Mouse (Mus musculus): Measurements from ENCODE around the gene Gm10320. TPM values are rescaled to one million over a fixed set of nuclear protein-coding genes. Genes with fewer than 3 reads are reported as not detected.

Gm10320 gene
- not detected in 2 replicates for total RNA-seq (2017)

DNA sequence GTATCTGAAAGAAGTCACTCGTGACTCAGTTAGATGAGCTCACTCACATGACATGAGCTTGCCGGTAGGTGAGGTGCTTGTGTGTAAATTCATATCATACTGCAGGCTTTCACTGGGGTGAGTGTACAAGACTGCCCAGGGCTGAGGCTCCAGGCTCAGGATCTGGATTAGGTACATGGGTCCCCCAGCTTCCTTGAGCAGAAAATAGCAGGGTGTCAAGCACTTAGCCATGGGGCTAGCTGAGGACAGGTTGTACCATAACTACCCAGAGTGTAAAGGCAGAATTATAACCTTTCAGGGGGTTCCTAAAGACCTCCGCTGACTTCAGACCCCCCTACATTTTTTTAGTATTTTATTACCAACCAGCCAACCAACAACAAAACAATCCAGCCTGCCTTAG lies at the start of gene Gm10320:
Gene Gm10320, minus strand, starts transcription at position 93 of the 400 bp plus-strand sequence.
- ATAC-seq (ENCODE audit: extremely low read depth, insufficient number of reproducible peaks, low FRiP score, poor library complexity, severe bottlenecking): no peak

- ATAC-seq (ENCODE audit: extremely low read depth, insufficient number of reproducible peaks, low FRiP score, poor library complexity, severe bottlenecking): no peak
Measured at GRCm38 (mm10) chr13:98541601-98542000, 49.8 kb upstream of the Gm10320 start.

DNA sequence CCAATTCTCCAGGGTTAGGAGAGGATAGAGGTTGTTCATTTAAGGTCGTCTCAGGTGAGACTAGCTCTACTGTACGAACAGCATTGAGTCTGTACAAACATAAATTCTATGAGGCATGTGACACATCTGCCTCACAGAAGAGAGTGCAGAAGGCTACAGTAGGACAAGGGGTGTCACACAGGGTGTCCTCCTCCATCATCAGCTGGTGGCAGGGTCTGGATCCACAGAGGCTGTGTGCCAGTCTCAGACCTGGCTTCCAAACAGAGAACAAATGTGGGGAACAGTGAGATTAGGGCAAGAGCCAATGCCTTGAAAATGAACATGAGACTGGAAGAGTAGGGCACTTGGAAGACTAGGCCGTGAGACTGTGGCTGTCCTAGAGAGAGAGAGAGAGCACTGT lies 48.4 kb upstream of the Gm10320 start:
- ATAC-seq (ENCODE audit: extremely low read depth, insufficient number of reproducible peaks, low FRiP score, poor library complexity, severe bottlenecking): no peak

DNA sequence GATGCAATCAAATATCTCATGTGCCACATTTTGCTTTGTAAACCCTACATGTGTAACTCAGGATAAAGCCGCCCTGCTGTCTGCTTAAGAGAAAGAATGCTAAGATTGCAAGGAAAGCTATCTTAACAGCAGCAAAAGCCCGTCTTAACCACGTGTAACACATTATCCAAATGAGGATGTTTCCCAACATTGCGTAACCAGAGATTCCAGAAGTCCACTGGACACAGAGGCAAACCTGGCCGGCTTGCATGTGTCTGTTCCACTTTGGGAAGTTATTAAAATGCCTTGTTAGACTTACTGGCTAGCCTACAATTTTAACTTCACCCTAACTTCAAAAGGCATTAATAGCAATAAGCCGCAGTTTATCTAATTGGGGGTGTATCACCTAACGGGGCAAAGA lies 47.5 kb upstream of the Gm10320 start:
- no peak for ATAC-seq (ENCODE audit: extremely low read depth, insufficient number of reproducible peaks, low FRiP score, poor library complexity, severe bottlenecking)

GRCm38 (mm10) chr13:98538587-98538986 lies 46.8 kb upstream of the Gm10320 start:
- ATAC-seq (ENCODE audit: extremely low read depth, insufficient number of reproducible peaks, low FRiP score, poor library complexity, severe bottlenecking): no peak

DNA sequence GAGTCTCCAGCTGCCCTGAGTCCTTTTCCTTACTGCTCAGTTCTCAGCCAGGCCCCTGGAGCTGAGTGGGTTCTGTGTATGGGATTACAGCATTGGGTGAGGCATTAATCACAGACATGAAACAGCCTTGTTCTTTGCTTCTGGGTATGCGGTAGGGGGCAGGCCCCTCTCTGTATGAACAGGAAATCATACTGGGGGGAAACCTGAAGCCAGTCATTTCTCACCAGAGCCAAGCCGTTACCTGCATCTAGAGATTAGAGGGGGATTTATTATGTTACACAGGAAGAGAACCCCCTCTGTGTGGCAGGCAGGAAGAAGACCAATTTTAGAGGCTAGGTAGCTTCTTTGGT lies 43.1 kb upstream of the Gm10320 start:
- no peak for ATAC-seq (ENCODE audit: extremely low read depth, insufficient number of reproducible peaks, low FRiP score, poor library complexity, severe bottlenecking)

GRCm38 (mm10) chr13:98534190-98534912 lies 42.5 kb upstream of the Gm10320 start:
- ATAC-seq (ENCODE audit: extremely low read depth, insufficient number of reproducible peaks, low FRiP score, poor library complexity, severe bottlenecking): no peak

- no peak for ATAC-seq (ENCODE audit: extremely low read depth, insufficient number of reproducible peaks, low FRiP score, poor library complexity, severe bottlenecking)
Measured at GRCm38 (mm10) chr13:98533415-98533814, 41.6 kb upstream of the Gm10320 start.

DNA sequence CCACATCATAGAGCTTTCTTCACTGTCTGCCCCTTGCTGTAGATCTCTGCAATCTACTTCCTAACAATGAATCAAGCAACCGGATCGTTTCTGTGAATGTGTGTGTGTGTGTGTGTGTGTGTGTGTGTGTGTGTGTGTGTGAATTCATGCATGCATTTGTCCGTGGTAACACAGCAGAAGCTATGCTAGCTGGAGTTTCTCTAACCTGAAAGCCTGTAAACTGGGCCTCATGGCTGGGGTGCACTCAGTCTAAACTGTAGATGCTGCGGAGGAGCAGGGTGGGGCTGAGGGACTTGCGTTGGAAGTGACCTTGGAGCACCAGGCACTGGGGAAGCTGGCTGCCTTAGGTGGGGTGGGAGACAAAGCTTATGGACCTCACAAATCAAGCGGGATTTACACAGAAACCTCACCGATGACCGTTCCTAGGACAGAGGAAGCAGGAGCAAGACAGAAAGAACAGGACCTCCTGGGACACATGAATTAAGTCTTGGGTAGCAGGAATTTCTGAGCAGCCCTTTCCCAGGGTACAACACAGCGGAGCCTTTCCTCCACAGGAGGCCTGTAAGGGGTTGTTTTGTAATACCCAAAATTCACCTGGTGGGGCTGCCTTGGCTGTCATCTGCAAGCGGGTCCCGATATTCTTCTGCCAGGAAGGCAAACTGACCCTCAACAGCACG lies 41.0 kb upstream of the Gm10320 start:
- no peak for ATAC-seq (ENCODE audit: extremely low read depth, insufficient number of reproducible peaks, low FRiP score, poor library complexity, severe bottlenecking)

DNA sequence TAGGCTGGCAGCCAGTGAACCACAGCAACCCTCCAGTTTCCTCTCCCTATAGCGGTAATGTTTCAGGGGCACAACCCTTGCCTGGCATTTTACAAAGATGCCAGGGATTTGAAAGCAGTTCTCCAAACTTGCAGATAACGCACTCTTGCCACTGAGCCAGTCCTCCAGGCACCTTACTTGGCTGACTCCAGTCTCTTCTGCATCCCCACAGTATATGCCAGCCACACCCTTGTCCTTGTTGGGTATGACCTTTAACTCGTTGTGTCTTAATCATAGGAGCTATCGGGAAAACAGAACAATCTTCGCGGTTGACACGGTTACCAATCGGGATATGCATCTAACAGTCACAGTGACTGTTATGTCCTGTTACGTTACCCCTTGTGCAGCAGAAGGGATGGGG lies 40.2 kb upstream of the Gm10320 start:
- no peak for ATAC-seq (ENCODE audit: extremely low read depth, insufficient number of reproducible peaks, low FRiP score, poor library complexity, severe bottlenecking)

DNA sequence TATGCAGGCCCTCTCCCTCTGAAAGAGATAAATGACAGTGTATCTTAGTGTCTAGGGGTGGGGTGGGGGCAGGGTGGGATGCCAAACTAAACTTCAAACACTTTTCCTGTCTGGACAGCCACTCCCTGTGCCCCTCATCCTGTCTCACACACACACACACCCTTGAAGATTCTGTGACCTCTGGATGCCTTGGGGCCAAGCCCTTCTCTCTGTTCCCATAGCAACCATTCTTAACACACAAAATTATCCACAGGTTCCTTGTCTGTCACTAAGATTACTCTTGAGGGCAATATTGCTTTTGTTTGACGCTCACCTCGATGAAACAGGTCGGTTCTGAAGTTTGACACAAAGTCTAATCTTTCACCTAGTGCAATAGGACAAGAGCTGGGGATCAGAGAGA lies 39.5 kb upstream of the Gm10320 start:
- no peak for ATAC-seq (ENCODE audit: extremely low read depth, insufficient number of reproducible peaks, low FRiP score, poor library complexity, severe bottlenecking)

DNA sequence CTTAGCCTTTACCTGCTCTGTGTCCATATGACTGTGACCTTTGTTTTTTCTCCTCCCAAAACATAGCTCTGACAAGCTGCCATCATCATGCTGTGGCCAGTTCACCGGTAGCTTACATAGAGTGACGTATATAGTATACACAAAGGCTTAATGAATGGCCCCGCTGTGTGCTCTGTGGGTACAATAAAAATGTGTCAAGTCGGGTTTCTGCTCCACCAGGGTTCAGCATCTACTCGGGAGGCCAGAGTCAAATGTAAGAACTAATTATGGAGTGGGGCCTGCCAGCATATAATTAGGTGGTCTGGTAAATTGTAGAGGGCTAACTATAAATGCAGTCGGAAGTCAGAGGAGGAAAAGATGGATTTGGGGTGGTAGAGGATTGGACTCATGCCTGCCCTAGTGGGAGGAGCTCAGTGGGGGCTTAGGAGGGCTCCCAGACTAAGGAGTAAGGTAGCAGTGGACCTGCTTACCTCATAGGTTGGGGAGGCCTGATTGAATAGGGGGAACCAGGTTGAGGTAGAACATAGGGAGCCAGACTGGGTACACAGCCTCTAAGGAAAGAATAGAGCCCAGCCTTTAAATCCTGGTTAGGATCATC lies 32.0 kb upstream of the Gm10320 start:
- no peak for ATAC-seq (ENCODE audit: extremely low read depth, insufficient number of reproducible peaks, low FRiP score, poor library complexity, severe bottlenecking)

DNA sequence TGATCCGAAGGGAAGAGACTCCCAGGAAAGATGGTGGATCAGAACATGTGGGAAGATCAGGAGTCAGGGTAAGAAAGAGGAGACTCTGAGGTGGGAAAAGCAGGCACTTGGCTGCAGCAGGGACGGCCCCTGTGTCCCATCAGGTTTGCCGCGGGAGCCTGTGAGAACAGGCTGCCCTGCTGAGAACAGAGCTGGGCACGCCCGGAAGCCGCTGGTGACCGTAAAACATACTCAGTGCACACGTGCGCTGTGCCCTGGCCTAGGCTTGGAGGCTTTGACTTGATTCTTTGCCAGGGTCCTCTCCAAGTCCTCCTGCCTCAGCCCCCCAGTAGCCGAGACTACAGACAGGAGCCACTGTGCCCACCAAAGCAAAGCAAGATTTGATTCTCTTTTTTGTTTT lies 26.5 kb upstream of the Gm10320 start:
- no peak for ATAC-seq (ENCODE audit: extremely low read depth, insufficient number of reproducible peaks, low FRiP score, poor library complexity, severe bottlenecking)

DNA sequence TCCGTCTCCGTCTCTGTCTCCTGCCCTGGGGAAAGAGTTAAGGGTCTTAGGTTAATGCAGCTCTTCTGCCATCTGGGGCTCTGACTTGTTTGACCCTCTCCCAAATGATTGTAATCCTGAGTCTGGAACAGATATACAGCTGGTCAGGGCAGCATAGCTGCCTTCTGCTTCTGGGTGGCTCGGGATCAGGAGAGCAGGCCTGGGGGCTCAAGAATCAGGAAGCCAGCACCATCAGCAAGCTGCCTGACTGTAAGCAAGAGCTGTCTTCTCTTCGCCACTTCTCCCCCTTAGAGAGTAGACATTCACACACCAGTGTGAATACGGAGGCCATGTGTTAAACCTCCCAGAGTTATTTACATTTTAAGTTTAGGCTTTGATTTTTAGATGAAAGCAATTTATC lies 25.9 kb upstream of the Gm10320 start:
- ATAC-seq (ENCODE audit: extremely low read depth, insufficient number of reproducible peaks, low FRiP score, poor library complexity, severe bottlenecking): no peak

DNA sequence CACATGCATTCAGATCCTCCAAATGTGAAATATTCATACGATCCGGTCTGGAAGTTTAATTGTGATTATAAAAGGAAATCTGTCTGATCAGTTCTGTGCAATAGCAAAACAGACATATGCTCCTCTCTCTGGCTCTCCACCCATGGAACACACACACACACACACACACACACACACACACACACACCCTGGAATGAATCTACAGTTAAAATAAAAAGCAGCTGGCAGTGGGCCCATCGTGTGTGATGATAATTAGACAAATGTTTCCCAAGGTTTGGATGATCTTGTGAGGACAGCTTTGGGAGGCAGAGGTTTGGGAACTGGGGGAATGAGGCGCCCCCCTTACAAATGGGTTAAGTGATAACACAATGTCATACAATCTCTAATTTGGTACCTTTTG lies 25.2 kb upstream of the Gm10320 start:
- ATAC-seq (ENCODE audit: extremely low read depth, insufficient number of reproducible peaks, low FRiP score, poor library complexity, severe bottlenecking): no peak

DNA sequence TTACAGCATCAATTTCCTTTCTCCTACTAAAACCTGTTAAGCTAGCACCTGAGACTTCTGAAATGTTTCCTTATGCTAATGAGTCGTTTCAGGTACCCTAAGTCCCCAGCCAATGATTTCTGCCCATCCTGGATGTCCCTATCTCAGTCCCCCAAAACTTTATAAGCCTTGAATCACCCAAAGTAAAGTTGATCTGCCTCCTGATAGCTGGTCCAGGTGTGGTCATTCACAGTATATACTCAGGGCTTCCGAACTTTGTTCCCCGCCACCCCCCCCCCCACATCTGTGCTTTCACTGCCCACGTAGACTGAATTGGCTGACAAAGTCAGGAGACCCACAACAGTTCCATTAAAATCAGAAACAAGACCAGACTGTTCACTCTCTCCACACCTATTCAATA lies 20.3 kb upstream of the Gm10320 start:
- ATAC-seq (ENCODE audit: extremely low read depth, insufficient number of reproducible peaks, low FRiP score, poor library complexity, severe bottlenecking): no peak

GRCm38 (mm10) chr13:98507656-98508055 lies 15.9 kb upstream of the Gm10320 start:
- ATAC-seq (ENCODE audit: extremely low read depth, insufficient number of reproducible peaks, low FRiP score, poor library complexity, severe bottlenecking): no peak

DNA sequence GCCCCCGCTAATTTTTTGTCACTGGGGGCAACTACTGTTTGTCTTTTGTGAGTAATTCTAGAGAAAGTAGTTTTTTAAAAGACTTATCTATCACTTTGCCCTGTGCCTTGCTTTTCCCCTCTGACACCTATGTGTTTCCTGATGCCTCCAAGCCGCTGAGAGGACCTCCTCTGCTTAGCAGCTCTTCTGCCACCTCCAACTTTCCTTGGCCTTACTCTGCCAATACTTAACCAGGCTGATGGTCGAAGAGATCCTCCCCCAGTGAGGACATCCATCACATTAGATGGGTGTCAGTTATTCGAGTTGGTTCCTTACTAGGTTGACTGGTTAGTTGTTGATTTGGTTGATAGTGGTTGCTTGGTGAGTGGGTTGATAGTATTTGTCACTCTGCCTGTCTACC lies 14.7 kb upstream of the Gm10320 start:
- ATAC-seq (ENCODE audit: extremely low read depth, insufficient number of reproducible peaks, low FRiP score, poor library complexity, severe bottlenecking): no peak

DNA sequence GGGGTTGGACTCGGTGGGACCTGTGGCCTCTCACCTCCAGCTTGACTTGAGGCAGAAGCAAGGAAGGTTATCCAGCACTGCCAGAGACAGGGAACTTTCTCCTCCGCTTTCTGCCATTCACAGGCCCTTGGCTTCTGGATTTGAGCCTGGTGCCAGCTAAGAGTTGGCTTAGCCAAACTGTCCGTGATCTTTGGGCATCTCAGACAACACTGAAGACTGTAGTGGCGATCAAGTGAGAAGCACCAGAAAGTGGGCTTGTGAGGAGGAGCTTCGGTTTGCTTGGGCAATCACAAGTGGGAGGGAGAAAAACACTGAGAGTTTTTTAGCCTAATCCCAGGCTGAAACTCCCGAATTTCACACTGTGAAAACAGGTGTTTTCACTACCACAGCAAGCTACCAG lies 14.2 kb upstream of the Gm10320 start:
- no peak for ATAC-seq (ENCODE audit: extremely low read depth, insufficient number of reproducible peaks, low FRiP score, poor library complexity, severe bottlenecking)

- ATAC-seq (ENCODE audit: extremely low read depth, insufficient number of reproducible peaks, low FRiP score, poor library complexity, severe bottlenecking): no peak
Measured at GRCm38 (mm10) chr13:98505489-98505857, 13.7 kb upstream of the Gm10320 start.
